Comparison of ENCODE assay signal across 26 mouse cellular contexts in the genomic region with DNA sequence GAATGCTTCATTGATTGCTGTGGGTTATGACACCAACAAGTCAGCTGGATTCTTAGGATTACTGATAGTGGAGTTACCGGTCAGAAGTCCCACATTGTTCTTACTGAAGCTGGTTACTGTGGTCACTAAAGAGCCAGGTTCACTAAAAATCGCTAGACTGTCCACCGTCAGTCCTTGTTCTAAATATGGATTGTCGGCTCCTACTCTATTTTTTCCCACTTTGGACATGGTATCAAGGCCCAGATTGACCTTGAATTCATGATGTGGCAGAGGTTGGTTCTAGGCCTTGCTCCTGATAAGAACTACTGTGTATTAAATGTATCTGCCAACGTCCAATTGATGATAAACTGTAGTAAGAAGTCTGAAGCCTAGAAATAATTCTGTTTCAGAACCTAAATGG. TPM values are rescaled to one million over a fixed set of nuclear protein-coding genes. Genes with fewer than 3 reads are reported as not detected.
DNase-seq lines count a peak whose midpoint lies in the region; ATAC-seq lines count a peak whose summit lies in the region.
"Had no signal": no experiment of that assay in that cellular context is flagged by ENCODE, and none has a peak within 500 bp of the region (broad histone marks: within the 10 kb centered on the region; RNA-seq: fewer than 3 reads in every experiment).

No protein-coding gene starts in this region.

- H3K9me3 ChIP-seq in heart, embryonic 13.5 days, result no peaks in the 10 kb centered on the region
- H3K9me3 ChIP-seq in heart, embryonic 16.5 days (replicated peaks; ENCODE audit: control insufficient read depth, low read length), result no peaks in the 10 kb centered on the region
- H3K9me3 ChIP-seq in midbrain, embryonic 11.5 days (ENCODE audit: control insufficient read depth, low read length), result no peaks in the 10 kb centered on the region
- H3K9me3 ChIP-seq in midbrain, embryonic 16.5 days (replicated peaks; ENCODE audit: control insufficient read depth, low read length, poor library complexity, severe bottlenecking), result no peaks in the 10 kb centered on the region
- no peaks in the 10 kb centered on the region for H3K9me3 ChIP-seq in forebrain, embryonic 12.5 days
- H3K9me3 ChIP-seq: embryonic facial prominence, embryonic 12.5 days; embryonic facial prominence, embryonic 15.5 days; forebrain, embryonic 15.5 days; G1E; hindbrain, embryonic 10.5 days; hindbrain, embryonic 13.5 days; intestine, embryonic 15.5 days had no signal

- peak overlapping the region; percentile 48; the same call in 1 of the 2 replicates for H3K27ac ChIP-seq in heart, embryonic 13.5 days (replicated peaks)
- peak overlapping the region; percentile 5; the same call in 1 of the 2 replicates for H3K27ac ChIP-seq in heart, embryonic 16.5 days (ENCODE audit: low read length)
- no peak overlapping the region for H3K27ac ChIP-seq in midbrain, embryonic 11.5 days (ENCODE audit: low read depth, low read length)
- H3K27ac ChIP-seq in midbrain, embryonic 16.5 days (ENCODE audit: low read length), result no peak overlapping the region
- H3K27ac ChIP-seq in forebrain, embryonic 12.5 days, result no peak overlapping the region
- H3K27ac ChIP-seq: embryonic facial prominence, embryonic 12.5 days; embryonic facial prominence, embryonic 15.5 days; forebrain, embryonic 15.5 days; heart, adult 2 months; hindbrain, embryonic 10.5 days; hindbrain, embryonic 13.5 days; intestine, embryonic 15.5 days had no signal

- no peak overlapping the region for H3K9ac ChIP-seq in heart, embryonic 13.5 days
- no peak overlapping the region for H3K9ac ChIP-seq in heart, embryonic 16.5 days (ENCODE audit: low read length)
- no peak overlapping the region for H3K9ac ChIP-seq in midbrain, embryonic 11.5 days (ENCODE audit: low read length)
- H3K9ac ChIP-seq in midbrain, embryonic 16.5 days (ENCODE audit: low read depth, low read length), result no peak overlapping the region
- no peak overlapping the region for H3K9ac ChIP-seq in forebrain, embryonic 12.5 days
- H3K9ac ChIP-seq: embryonic facial prominence, embryonic 12.5 days; embryonic facial prominence, embryonic 15.5 days; forebrain, embryonic 15.5 days; hindbrain, embryonic 13.5 days; intestine, embryonic 15.5 days had no signal

- no peak for ATAC-seq in heart, embryonic 13.5 days (ENCODE audit: extremely low read depth, insufficient number of reproducible peaks, low FRiP score, low TSS enrichment)
- ATAC-seq in heart, embryonic 16.5 days (replicated peaks; ENCODE audit: extremely low read depth, insufficient read depth, low FRiP score), result no peak
- no peak for ATAC-seq in midbrain, embryonic 11.5 days (ENCODE audit: low FRiP score)
- no peak for ATAC-seq in midbrain, embryonic 16.5 days
- no peak for ATAC-seq in forebrain, embryonic 12.5 days (ENCODE audit: low FRiP score)
- ATAC-seq: forebrain, embryonic 15.5 days; hindbrain, embryonic 16.5 days; intestine, embryonic 15.5 days had no signal

- 0 out of 2 replicates have a peak overlapping the region, but pooled peaks have one; percentile 1 for H3K4me2 ChIP-seq in heart, embryonic 13.5 days
- no peak overlapping the region for H3K4me2 ChIP-seq in heart, embryonic 16.5 days (ENCODE audit: low read depth, low read length)
- no peak overlapping the region for H3K4me2 ChIP-seq in midbrain, embryonic 11.5 days
- H3K4me2 ChIP-seq in midbrain, embryonic 16.5 days (ENCODE audit: low read length), result no peak overlapping the region
- H3K4me2 ChIP-seq in forebrain, embryonic 12.5 days, result no peak overlapping the region
- H3K4me2 ChIP-seq: embryonic facial prominence, embryonic 12.5 days; embryonic facial prominence, embryonic 15.5 days; forebrain, embryonic 15.5 days; heart, embryonic 11.5 days; hindbrain, embryonic 13.5 days; intestine, embryonic 15.5 days had no signal

- H3K4me3 ChIP-seq in heart, embryonic 13.5 days, result no peak overlapping the region
- no peak overlapping the region for H3K4me3 ChIP-seq in heart, embryonic 16.5 days (ENCODE audit: low read length)
- no peak overlapping the region for H3K4me3 ChIP-seq in midbrain, embryonic 11.5 days (ENCODE audit: low read depth, low read length)
- H3K4me3 ChIP-seq in midbrain, embryonic 16.5 days (ENCODE audit: low read depth, low read length), result no peak overlapping the region
- no peak overlapping the region for H3K4me3 ChIP-seq in forebrain, embryonic 12.5 days (replicated peaks)
- H3K4me3 ChIP-seq: embryonic facial prominence, embryonic 12.5 days; embryonic facial prominence, embryonic 15.5 days; forebrain, embryonic 15.5 days; heart, adult 2 months; hindbrain, embryonic 10.5 days; hindbrain, embryonic 13.5 days; intestine, embryonic 15.5 days had no signal

- WGBS in heart, embryonic 13.5 days, result 40% methylated on average over 5 of the region's 5 CpGs
- 44% methylated on average over 5 of the region's 5 CpGs for WGBS in heart, embryonic 16.5 days
- 89% methylated on average over 5 of the region's 5 CpGs for WGBS in midbrain, embryonic 11.5 days
- WGBS in midbrain, embryonic 16.5 days, result 87% methylated on average over 5 of the region's 5 CpGs
- 80% methylated on average over 5 of the region's 5 CpGs for WGBS in forebrain, embryonic 12.5 days

- no peak for DNase-seq in heart, postnatal 10 days
- DNase-seq in heart, postnatal 4 days, result no peak
- peak; percentile 81 for DNase-seq in midbrain, embryonic 11.5 days (ENCODE audit: low spot score, missing footprints)
- DNase-seq: adrenal gland, adult 2 months; adrenal gland, postnatal 14 days; B cell, adult 2 months; cerebellum, adult 11 months; cerebellum, adult 2 months; cerebellum, adult 9-11 months; cerebellum, postnatal 25 days; gastrocnemius, postnatal 25 days; heart, adult 2 months; kidney, adult 2 months had no signal

- peaks cover 28% of the 10 kb centered on the region for H3K4me1 ChIP-seq in heart, embryonic 13.5 days
- H3K4me1 ChIP-seq in heart, embryonic 16.5 days (ENCODE audit: control insufficient read depth, insufficient read depth, low read length), result peaks cover 5% of the 10 kb centered on the region; the same call in 1 of the 2 replicates
- peaks cover 5% of the 10 kb centered on the region for H3K4me1 ChIP-seq in midbrain, embryonic 11.5 days (ENCODE audit: control insufficient read depth, insufficient read depth, low read length)
- peaks cover 7% of the 10 kb centered on the region for H3K4me1 ChIP-seq in midbrain, embryonic 16.5 days (ENCODE audit: control insufficient read depth, insufficient read depth, low read length)
- H3K4me1 ChIP-seq in forebrain, embryonic 12.5 days, result peaks cover 13% of the 10 kb centered on the region

- intact Hi-C loops in heart, postnatal 10 days (cut with DNase I), result loop anchor here (10.0 kb wide), 1 partner anchor 273 kb away; a partner anchor contains a TSS

- H3K36me3 ChIP-seq in heart, embryonic 13.5 days, result peaks cover 12% of the 10 kb centered on the region; the same call in 1 of the 2 replicates
- H3K36me3 ChIP-seq in heart, embryonic 16.5 days (ENCODE audit: control insufficient read depth, insufficient read depth), result no peaks in the 10 kb centered on the region
- H3K36me3 ChIP-seq in midbrain, embryonic 11.5 days (ENCODE audit: control insufficient read depth, insufficient read depth, low read length), result no peaks in the 10 kb centered on the region
- H3K36me3 ChIP-seq in midbrain, embryonic 16.5 days (ENCODE audit: control insufficient read depth, insufficient read depth, low read length), result no peaks in the 10 kb centered on the region
- H3K36me3 ChIP-seq in forebrain, embryonic 12.5 days (replicated peaks), result no peaks in the 10 kb centered on the region; the same call in 1 of the 2 replicates
- H3K36me3 ChIP-seq: embryonic facial prominence, embryonic 15.5 days; forebrain, embryonic 15.5 days; intestine, embryonic 15.5 days had no signal

- no peaks in the 10 kb centered on the region for H3K27me3 ChIP-seq in heart, embryonic 13.5 days (replicated peaks)
- H3K27me3 ChIP-seq in heart, embryonic 16.5 days (ENCODE audit: control insufficient read depth, insufficient read depth, low read length), result no peaks in the 10 kb centered on the region
- H3K27me3 ChIP-seq in midbrain, embryonic 11.5 days (ENCODE audit: control insufficient read depth, insufficient read depth, low read length), result no peaks in the 10 kb centered on the region
- H3K27me3 ChIP-seq in midbrain, embryonic 16.5 days (ENCODE audit: control insufficient read depth, insufficient read depth, low read depth, low read length), result no peaks in the 10 kb centered on the region
- no peaks in the 10 kb centered on the region for H3K27me3 ChIP-seq in forebrain, embryonic 12.5 days
- H3K27me3 ChIP-seq: embryonic facial prominence, embryonic 12.5 days; embryonic facial prominence, embryonic 15.5 days; forebrain, embryonic 15.5 days; hindbrain, embryonic 13.5 days; intestine, embryonic 15.5 days had no signal

RNA-seq across cellular contexts. Expression of a gene that starts 4.7 kb away (rescaled TPM):
- 15.4 and 15.9 TPM in 2 replicates for polyA plus RNA-seq in heart, embryonic 13.5 days (2015; fragmentation: Nextera tagmentation; extraction: Ambion mirVana)
- total RNA-seq in heart, postnatal 10 days (2021), result 10 to 100 TPM; 27.6 to 28.3 TPM
- polyA plus RNA-seq in heart, embryonic 16.5 days (2015; fragmentation: Nextera tagmentation; extraction: Ambion mirVana), result 10.5 and 10.8 TPM in 2 replicates
- total RNA-seq in heart, postnatal 4 days (2021), result 10 to 100 TPM; 33.7 to 36.6 TPM
- polyA plus RNA-seq in midbrain, embryonic 11.5 days (2014; fragmentation: Nextera tagmentation; extraction: Ambion mirVana), result 40.1 and 43.1 TPM in 2 replicates
- 14.2 and 19.0 TPM in 2 replicates for polyA plus RNA-seq in midbrain, embryonic 16.5 days (2015; fragmentation: Nextera tagmentation; extraction: Ambion mirVana)
- 42.1 and 43.5 TPM in 2 replicates for polyA plus RNA-seq in forebrain, embryonic 12.5 days (2016; fragmentation: Nextera tagmentation; extraction: Ambion mirVana)

Comparison
In these comparisons a context has a peak if more than half of its experiments do, and no peak if none do; other contexts are left out.
1. H3K27ac ChIP-seq: peak in heart, embryonic 13.5 days (single experiment) and heart, embryonic 16.5 days (single experiment); none in midbrain, embryonic 11.5 days (single experiment), midbrain, embryonic 16.5 days (single experiment) and forebrain, embryonic 12.5 days (single experiment).